Mouse (Mus musculus) liver, embryonic 16.5 days (tissue): ENCODE data around the gene Mllt3. TPM values are rescaled to one million over a fixed set of nuclear protein-coding genes. Genes with fewer than 3 reads are reported as not detected.
"Not testable (repeated sequence)": the region's sequence is repeated elsewhere in the genome, so short reads cannot be mapped to it uniquely, and the experiment has no call there.

Experiments used
- ATAC-seq: fragments of 200-750 bp; cut with Nextera tagmentation; 2 replicates; pipeline ENCODE4 v1.8.0; 2017; ENCODE audit warnings: low read depth, mild to moderate bottlenecking, moderate number of reproducible peaks, moderate library complexity
- H3K27ac ChIP-seq: fragments of 300-500 bp; sonication (generic); 2 replicates; pipeline ENCODE4 v1.5.1; 2014; ENCODE audit warnings: mild to moderate bottlenecking, low read length
- H3K27me3 ChIP-seq: fragments of 300-500 bp; sonication (generic); 2 replicates; pipeline ENCODE4 v1.6.1; 2014; ENCODE audit warnings: low read depth, low read length, mixed read lengths; ENCODE audit not compliant: control insufficient read depth, insufficient read depth
- H3K36me3 ChIP-seq: fragments of 300-500 bp; sonication (generic); 2 replicates; pipeline ENCODE4 v1.6.1; 2014; ENCODE audit warnings: mild to moderate bottlenecking; ENCODE audit not compliant: control insufficient read depth, insufficient read depth
- H3K4me1 ChIP-seq: fragments of 300-500 bp; sonication (generic); 2 replicates; pipeline ENCODE4 v1.6.1; 2014; ENCODE audit warnings: low read depth, low read length, mixed read lengths; ENCODE audit not compliant: control insufficient read depth
- H3K4me2 ChIP-seq: fragments of 300-500 bp; sonication (generic); 2 replicates; pipeline ENCODE4 v1.6.1; 2014; ENCODE audit warnings: low read depth, low read length, mixed read lengths
- H3K4me3 ChIP-seq: fragments of 300-500 bp; sonication (generic); 2 replicates; pipeline ENCODE4 v1.5.1; 2014; ENCODE audit warnings: low read depth, mild to moderate bottlenecking, low read length
- H3K9ac ChIP-seq: fragments of 300-500 bp; sonication (generic); 2 replicates; pipeline ENCODE4 v1.6.1; 2014; ENCODE audit warnings: low read depth, low read length
- H3K9me3 ChIP-seq: fragments of 300-500 bp; sonication (generic); replicated peaks from 2 replicates; pipeline ENCODE4 v1.6.1; 2016; ENCODE audit warnings: low read length; ENCODE audit not compliant: control insufficient read depth
- WGBS: fragments of 180-500 bp; shearing (Covaris S2); extraction: QIAGEN DNeasy Blood & Tissue Kit; methylation state at CpG from one replicate; pipeline ENCODE4 v1.1.7; 2014; ENCODE audit not compliant: insufficient replicate concordance; 5-methylcytosine and 5-hydroxymethylcytosine counted together
- polyA plus RNA-seq: library from polyadenylated mRNA; unstranded; fragments of >200 nt; fragmentation: Nextera tagmentation; extraction: Ambion mirVana; gene quantifications from 2 replicates; pipeline ENCODE4 v1.2.1, GENCODE M21; 2015

Gene Mllt3
- polyA plus RNA-seq, 1 experiment from 2014 or later = 83.5 TPM

- Histone ChIP-seq H3K4me2 (no peak overlapping the region), H3K36me3 (no peaks in the 10 kb centered on the region), H3K27ac (no peak overlapping the region), H3K4me1 (no peaks in the 10 kb centered on the region), H3K9ac (no peak overlapping the region), H3K9me3 (no peaks in the 10 kb centered on the region), H3K27me3 (no peaks in the 10 kb centered on the region), H3K4me3 (no peak overlapping the region)
- 70% methylated on average over 5 of the region's 5 CpGs for WGBS
- ATAC-seq = no peak
Observed at GRCm38 (mm10) chr4:87991710-87992109, 41.5 kb downstream of the Mllt3 start.

GRCm38 (mm10) chr4:87990940-87991339 is 42.2 kb downstream of the Mllt3 start:
- no peak overlapping the region for H3K9ac ChIP-seq
- H3K4me3 ChIP-seq = no peak overlapping the region
- ATAC-seq = no peak
- H3K36me3 ChIP-seq = no peaks in the 10 kb centered on the region
- H3K9me3 ChIP-seq = no peaks in the 10 kb centered on the region
- H3K27me3 ChIP-seq = no peaks in the 10 kb centered on the region
- H3K4me1 ChIP-seq = no peaks in the 10 kb centered on the region
- H3K4me2 ChIP-seq = no peak overlapping the region
- WGBS = 77% methylated on average over 5 of the region's 5 CpGs
- H3K27ac ChIP-seq = no peak overlapping the region

GRCm38 (mm10) chr4:87985281-87985680 is 47.9 kb downstream of the Mllt3 start:
- Histone ChIP-seq H3K4me1 (no peaks in the 10 kb centered on the region), H3K4me2 (no peak overlapping the region), H3K9ac (no peak overlapping the region), H3K27ac (no peak overlapping the region), H3K36me3 (no peaks in the 10 kb centered on the region), H3K9me3 (no peaks in the 10 kb centered on the region), H3K27me3 (no peaks in the 10 kb centered on the region), H3K4me3 (no peak overlapping the region)
- WGBS = 61% methylated on average over 4 of the region's 4 CpGs
- no peak for ATAC-seq

GRCm38 (mm10) chr4:87984589-87984988 is 48.6 kb downstream of the Mllt3 start:
- ATAC-seq = no peak
- Histone ChIP-seq H3K4me3 (no peak overlapping the region), H3K9me3 (no peaks in the 10 kb centered on the region), H3K27me3 (no peaks in the 10 kb centered on the region), H3K27ac (no peak overlapping the region), H3K4me1 (no peaks in the 10 kb centered on the region), H3K9ac (no peak overlapping the region), H3K4me2 (no peak overlapping the region), H3K36me3 (no peaks in the 10 kb centered on the region)
- WGBS = 60% methylated on average over 3 of the region's 3 CpGs

- Histone ChIP-seq H3K4me1 (no peaks in the 10 kb centered on the region), H3K9me3 (no peaks in the 10 kb centered on the region), H3K4me2 (no peak overlapping the region), H3K36me3 (no peaks in the 10 kb centered on the region), H3K27me3 (no peaks in the 10 kb centered on the region), H3K27ac (no peak overlapping the region), H3K9ac (no peak overlapping the region), H3K4me3 (no peak overlapping the region)
- ATAC-seq = no peak
- WGBS = 71% methylated on average over 5 of the region's 5 CpGs
Observed at GRCm38 (mm10) chr4:87984091-87984490, 49.1 kb downstream of the Mllt3 start.

GRCm38 (mm10) chr4:87982578-87982977 is 50.6 kb downstream of the Mllt3 start:
- no peaks in the 10 kb centered on the region for H3K4me1 ChIP-seq
- WGBS = 63% methylated on average over 5 of the region's 5 CpGs

GRCm38 (mm10) chr4:87977820-87978448 is 55.2 kb downstream of the Mllt3 start:
- H3K4me1 ChIP-seq = no peaks in the 10 kb centered on the region
- H3K4me3 ChIP-seq = no peak overlapping the region
- no peak for ATAC-seq
- no peaks in the 10 kb centered on the region for H3K9me3 ChIP-seq
- H3K36me3 ChIP-seq = no peaks in the 10 kb centered on the region
- WGBS = 73% methylated on average over 11 of the region's 11 CpGs
- no peak overlapping the region for H3K4me2 ChIP-seq
- no peak overlapping the region for H3K9ac ChIP-seq
- no peaks in the 10 kb centered on the region for H3K27me3 ChIP-seq
- H3K27ac ChIP-seq = no peak overlapping the region

More at GRCm38 (mm10) chr4:87982578-87982977, 50.6 kb downstream of the Mllt3 start:
- Histone ChIP-seq H3K9me3 (no peaks in the 10 kb centered on the region), H3K4me3 (no peak overlapping the region), H3K27ac (no peak overlapping the region), H3K4me2 (no peak overlapping the region), H3K9ac (no peak overlapping the region), H3K27me3 (no peaks in the 10 kb centered on the region), H3K36me3 (no peaks in the 10 kb centered on the region)
- no peak for ATAC-seq

GRCm38 (mm10) chr4:87965836-87966235 is 67.3 kb downstream of the Mllt3 start:
- no peaks in the 10 kb centered on the region for H3K4me1 ChIP-seq
- no peak overlapping the region for H3K9ac ChIP-seq
- no peak overlapping the region for H3K4me3 ChIP-seq
- H3K4me2 ChIP-seq = no peak overlapping the region
- H3K27me3 ChIP-seq = no peaks in the 10 kb centered on the region
- H3K27ac ChIP-seq = no peak overlapping the region
- no peaks in the 10 kb centered on the region for H3K36me3 ChIP-seq
- WGBS = 80% methylated on average over 7 of the region's 7 CpGs
- no peak for ATAC-seq
- no peaks in the 10 kb centered on the region for H3K9me3 ChIP-seq

- not testable (repeated sequence) for ATAC-seq
Observed at GRCm38 (mm10) chr4:87964890-87965289, 68.3 kb downstream of the Mllt3 start.

More at GRCm38 (mm10) chr4:87964890-87965289, 68.3 kb downstream of the Mllt3 start:
- H3K36me3 ChIP-seq, H3K27me3 ChIP-seq, H3K4me1 ChIP-seq, H3K9me3 ChIP-seq, H3K4me2 ChIP-seq, H3K4me3 ChIP-seq, H3K27ac ChIP-seq, H3K9ac ChIP-seq: not testable (repeated sequence)
- 25% methylated on average over 1 of the region's 2 CpGs for WGBS
